Mouse (Mus musculus): Measurements from ENCODE around the gene Dlg2. TPM values are rescaled to one million over a fixed set of nuclear protein-coding genes. Genes with fewer than 3 reads are reported as not detected.

Gene Dlg2
- polyA plus RNA-seq, 1 experiment from 2014 or later: 27.1 TPM

DNA sequence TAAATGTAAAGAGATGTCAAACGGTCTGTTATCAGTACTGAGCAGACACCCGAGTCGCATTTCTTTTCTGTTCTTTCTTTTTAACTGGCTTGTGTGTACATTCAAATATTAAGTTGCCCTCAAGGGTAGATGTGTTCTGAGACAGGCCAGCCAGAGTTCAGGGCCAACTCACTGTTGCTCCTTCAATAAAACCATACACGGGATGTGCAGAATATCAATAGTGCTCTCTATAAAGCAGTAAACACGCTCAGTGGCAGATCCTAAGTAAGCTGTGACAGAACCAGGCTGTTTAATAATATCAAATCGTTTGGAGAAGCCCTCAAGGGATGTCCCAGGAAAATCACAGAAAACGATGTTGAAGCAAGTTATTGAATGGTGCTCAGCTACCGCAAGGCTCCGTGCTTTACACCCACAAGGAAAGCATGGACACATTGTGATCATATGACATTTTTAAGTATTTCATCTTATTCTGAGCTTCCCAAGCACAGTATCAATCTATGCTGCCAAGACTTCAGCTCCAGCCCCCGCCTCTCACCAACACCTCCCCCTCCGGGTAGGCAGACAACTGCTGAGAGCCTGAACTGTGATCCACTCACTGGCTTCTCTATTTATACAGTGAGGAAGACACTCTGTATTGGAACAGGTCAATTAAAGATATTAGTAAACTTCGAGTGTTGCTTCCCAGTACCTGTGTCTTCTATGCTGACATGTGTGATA, 1458.6 kb downstream of the Dlg2 start:
- Histone ChIP-seq H3K4me3 (ENCODE audit: low read depth, low read length) (no peak overlapping the region), H3K27me3 (ENCODE audit: control insufficient read depth, insufficient read depth, low read depth, low read length) (no peaks in the 10 kb centered on the region), H3K9me3 (replicated peaks; ENCODE audit: control insufficient read depth, low read length, poor library complexity, severe bottlenecking) (no peaks in the 10 kb centered on the region), H3K4me1 (ENCODE audit: control insufficient read depth, insufficient read depth, low read length) (0 out of 2 replicates have a peak, but pooled peaks cover 5% of the 10 kb centered on the region), H3K36me3 (ENCODE audit: control insufficient read depth, insufficient read depth, low read length) (no peaks in the 10 kb centered on the region), H3K27ac (ENCODE audit: low read length) (no peak overlapping the region), H3K9ac (ENCODE audit: low read depth, low read length) (no peak overlapping the region), H3K4me2 (ENCODE audit: low read length) (no peak overlapping the region)
- peak; percentile 67 for ATAC-seq
- 48% methylated on average over 12 of the region's 12 CpGs for WGBS

DNA sequence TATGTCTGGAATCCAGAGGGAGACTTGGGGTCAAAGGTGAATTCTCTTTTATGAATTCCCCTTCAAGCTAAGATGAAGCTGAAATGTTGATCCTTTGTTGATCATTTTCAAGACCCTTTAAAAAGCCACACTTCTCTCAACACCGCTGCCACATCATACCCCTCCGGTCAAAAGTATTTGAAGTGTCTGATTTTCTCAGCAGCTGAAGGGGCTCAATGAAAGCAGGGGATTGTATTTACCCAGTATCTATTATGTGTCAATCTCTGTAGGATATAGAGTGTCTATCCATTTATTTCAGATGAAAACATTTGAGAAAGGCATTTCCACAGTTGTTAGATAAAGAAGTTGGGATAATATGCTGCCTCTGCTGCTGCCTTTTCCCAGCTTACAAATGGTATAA, 1459.7 kb downstream of the Dlg2 start:
- peak; percentile 61; the same call in 1 of the 2 replicates for ATAC-seq
- Histone ChIP-seq H3K27me3 (ENCODE audit: control insufficient read depth, insufficient read depth, low read depth, low read length) (no peaks in the 10 kb centered on the region), H3K4me3 (ENCODE audit: low read depth, low read length) (no peak overlapping the region), H3K4me2 (ENCODE audit: low read length) (no peak overlapping the region), H3K36me3 (ENCODE audit: control insufficient read depth, insufficient read depth, low read length) (no peaks in the 10 kb centered on the region), H3K4me1 (ENCODE audit: control insufficient read depth, insufficient read depth, low read length) (0 out of 2 replicates have a peak, but pooled peaks cover 5% of the 10 kb centered on the region), H3K27ac (ENCODE audit: low read length) (no peak overlapping the region), H3K9ac (ENCODE audit: low read depth, low read length) (no peak overlapping the region), H3K9me3 (replicated peaks; ENCODE audit: control insufficient read depth, low read length, poor library complexity, severe bottlenecking) (no peaks in the 10 kb centered on the region)
- WGBS: 15% methylated on average over 2 of the region's 2 CpGs

DNA sequence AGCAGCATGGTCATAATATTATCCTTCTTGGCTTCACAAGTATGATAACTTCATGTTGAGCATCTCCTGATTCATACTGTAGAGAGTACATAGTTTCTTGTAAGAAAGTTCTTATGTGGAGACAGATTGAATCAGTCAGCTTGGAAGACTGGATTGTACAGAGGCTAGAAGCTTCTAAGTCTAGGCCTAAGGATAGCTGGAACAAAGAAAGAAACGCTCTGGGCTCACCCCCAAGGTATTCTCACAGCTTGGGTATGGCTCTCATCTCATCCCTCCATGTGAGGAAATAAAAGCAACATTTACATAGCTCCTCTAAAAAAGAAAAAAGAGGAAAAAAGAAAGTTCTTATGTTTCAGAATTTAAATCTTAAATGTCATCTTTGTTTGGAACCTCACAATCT, 1466.8 kb downstream of the Dlg2 start:
- Histone ChIP-seq H3K9me3 (replicated peaks; ENCODE audit: control insufficient read depth, low read length, poor library complexity, severe bottlenecking) (no peaks in the 10 kb centered on the region), H3K27me3 (ENCODE audit: control insufficient read depth, insufficient read depth, low read depth, low read length) (no peaks in the 10 kb centered on the region), H3K27ac (ENCODE audit: low read length) (no peak overlapping the region), H3K4me1 (ENCODE audit: control insufficient read depth, insufficient read depth, low read length) (no peaks in the 10 kb centered on the region), H3K9ac (ENCODE audit: low read depth, low read length) (no peak overlapping the region), H3K36me3 (ENCODE audit: control insufficient read depth, insufficient read depth, low read length) (no peaks in the 10 kb centered on the region), H3K4me3 (ENCODE audit: low read depth, low read length) (no peak overlapping the region), H3K4me2 (ENCODE audit: low read length) (no peak overlapping the region)
- WGBS: 81% methylated on average over 1 of the region's 1 CpGs
- no peak for ATAC-seq

DNA sequence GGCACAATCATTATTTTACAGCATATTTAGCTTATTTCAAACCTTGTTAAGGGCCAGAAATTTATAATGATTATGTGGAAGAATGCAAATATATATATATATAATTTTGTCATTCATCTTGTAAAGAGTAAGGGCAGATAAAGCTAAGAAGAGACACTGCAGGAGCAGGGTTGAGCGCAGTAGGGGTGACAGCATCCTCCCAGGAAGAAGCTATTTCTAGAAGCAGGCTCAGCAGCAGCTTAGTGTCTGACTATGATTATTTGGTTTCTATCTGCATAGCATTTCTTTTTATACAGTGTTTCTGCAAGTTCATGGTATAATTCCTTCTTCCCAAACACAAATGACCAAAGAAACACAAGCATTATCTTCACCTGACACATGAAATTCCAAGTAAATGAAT, 1479.1 kb downstream of the Dlg2 start:
- Histone ChIP-seq H3K9ac (ENCODE audit: low read depth, low read length) (no peak overlapping the region), H3K4me3 (ENCODE audit: low read depth, low read length) (no peak overlapping the region), H3K4me2 (ENCODE audit: low read length) (no peak overlapping the region), H3K27ac (ENCODE audit: low read length) (no peak overlapping the region), H3K36me3 (ENCODE audit: control insufficient read depth, insufficient read depth, low read length) (no peaks in the 10 kb centered on the region), H3K4me1 (ENCODE audit: control insufficient read depth, insufficient read depth, low read length) (no peaks in the 10 kb centered on the region), H3K9me3 (replicated peaks; ENCODE audit: control insufficient read depth, low read length, poor library complexity, severe bottlenecking) (no peaks in the 10 kb centered on the region), H3K27me3 (ENCODE audit: control insufficient read depth, insufficient read depth, low read depth, low read length) (no peaks in the 10 kb centered on the region)
- 90% methylated on average over 1 of the region's 1 CpGs for WGBS
- ATAC-seq: no peak

DNA sequence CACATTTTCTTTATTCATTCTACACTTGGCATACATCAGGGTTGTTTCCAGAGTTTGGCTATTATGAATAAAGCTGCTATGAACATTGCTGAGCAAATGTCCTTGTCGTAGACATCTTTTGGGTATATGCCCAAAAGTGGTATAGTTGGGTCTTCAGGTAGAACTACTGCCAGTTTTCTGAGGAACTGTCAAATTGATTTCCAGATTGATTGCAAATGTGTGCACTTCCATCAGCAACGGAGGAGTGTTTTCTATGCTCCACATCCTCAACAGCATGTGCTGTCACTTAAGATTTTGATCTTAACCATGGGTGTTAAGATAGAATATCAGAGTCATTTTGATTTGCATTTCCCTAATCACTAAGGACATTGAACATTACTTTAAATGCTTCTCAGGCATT, 1486.5 kb downstream of the Dlg2 start:
- H3K9ac ChIP-seq (ENCODE audit: low read depth, low read length): no peak overlapping the region
- 84% methylated on average over 2 of the region's 2 CpGs for WGBS
- H3K27me3 ChIP-seq (ENCODE audit: control insufficient read depth, insufficient read depth, low read depth, low read length): no peaks in the 10 kb centered on the region
- H3K27ac ChIP-seq (ENCODE audit: low read length): no peak overlapping the region
- no peaks in the 10 kb centered on the region for H3K4me1 ChIP-seq (ENCODE audit: control insufficient read depth, insufficient read depth, low read length)
- H3K4me2 ChIP-seq (ENCODE audit: low read length): no peak overlapping the region
- no peak for ATAC-seq
- no peaks in the 10 kb centered on the region for H3K9me3 ChIP-seq (replicated peaks; ENCODE audit: control insufficient read depth, low read length, poor library complexity, severe bottlenecking)
- no peak overlapping the region for H3K4me3 ChIP-seq (ENCODE audit: low read depth, low read length)
- no peaks in the 10 kb centered on the region for H3K36me3 ChIP-seq (ENCODE audit: control insufficient read depth, insufficient read depth, low read length)

DNA sequence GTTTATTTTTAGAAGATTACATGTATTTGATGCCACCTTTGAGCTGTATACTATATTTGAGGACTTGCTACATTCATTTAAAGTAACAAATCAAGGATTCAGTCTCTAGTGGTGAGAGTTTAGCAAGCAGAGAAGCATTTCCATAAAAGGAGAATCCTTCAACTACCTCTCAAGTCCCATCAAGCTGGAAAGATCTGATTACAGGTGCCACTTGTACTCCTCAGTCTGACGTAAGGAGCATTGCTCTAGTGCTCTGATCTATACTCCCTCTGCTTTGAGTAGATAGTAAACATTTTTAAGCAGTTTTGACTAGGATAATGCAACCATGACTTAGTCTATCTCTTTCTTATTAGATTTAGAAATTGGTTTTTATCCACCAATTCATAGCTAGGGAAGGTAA, 1496.5 kb downstream of the Dlg2 start:
- no peak overlapping the region for H3K9ac ChIP-seq (ENCODE audit: low read depth, low read length)
- ATAC-seq: no peak
- WGBS: 67% methylated on average over 1 of the region's 1 CpGs
- no peak overlapping the region for H3K4me3 ChIP-seq (ENCODE audit: low read depth, low read length)
- H3K27me3 ChIP-seq (ENCODE audit: control insufficient read depth, insufficient read depth, low read depth, low read length): no peaks in the 10 kb centered on the region
- H3K9me3 ChIP-seq (replicated peaks; ENCODE audit: control insufficient read depth, low read length, poor library complexity, severe bottlenecking): no peaks in the 10 kb centered on the region
- no peaks in the 10 kb centered on the region for H3K4me1 ChIP-seq (ENCODE audit: control insufficient read depth, insufficient read depth, low read length)
- no peaks in the 10 kb centered on the region for H3K36me3 ChIP-seq (ENCODE audit: control insufficient read depth, insufficient read depth, low read length)
- H3K4me2 ChIP-seq (ENCODE audit: low read length): no peak overlapping the region
- H3K27ac ChIP-seq (ENCODE audit: low read length): no peak overlapping the region

DNA sequence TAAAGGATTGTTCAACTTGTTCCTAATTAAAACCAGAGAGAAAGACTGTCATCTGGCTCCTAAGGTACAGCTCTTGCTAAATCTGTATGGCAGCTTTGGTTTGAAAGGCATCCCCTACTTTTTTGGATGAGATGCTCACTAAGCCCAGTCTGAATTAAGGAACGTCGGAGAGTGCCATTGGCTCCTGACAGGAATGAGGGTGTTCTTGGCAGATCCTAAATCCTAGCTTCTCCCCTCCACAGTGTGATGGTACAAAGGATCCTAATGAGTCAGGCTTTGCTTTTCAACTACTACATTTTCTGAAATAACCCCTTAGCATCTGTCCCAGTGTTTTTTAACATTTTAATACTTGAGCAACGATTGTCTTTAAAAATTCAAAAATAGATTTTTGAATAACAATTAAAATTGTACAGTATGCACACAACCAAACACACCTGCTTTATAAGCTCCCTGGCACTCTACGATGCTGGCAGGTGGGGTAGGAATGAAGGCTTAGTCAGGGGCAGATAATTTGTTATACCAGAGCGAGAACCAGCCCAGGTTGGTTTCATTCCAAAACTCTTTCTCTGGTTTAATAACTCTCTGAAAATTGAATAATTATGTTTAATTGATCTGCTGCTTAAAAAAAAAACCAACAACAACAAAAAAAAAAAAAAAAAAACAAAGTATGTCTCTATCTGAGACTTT, 1527.4 kb downstream of the Dlg2 start:
- H3K9ac ChIP-seq (ENCODE audit: low read depth, low read length): no peak overlapping the region
- H3K36me3 ChIP-seq (ENCODE audit: control insufficient read depth, insufficient read depth, low read length): no peaks in the 10 kb centered on the region
- H3K4me3 ChIP-seq (ENCODE audit: low read depth, low read length): no peak overlapping the region
- no peak overlapping the region for H3K4me2 ChIP-seq (ENCODE audit: low read length)
- 88% methylated on average over 5 of the region's 5 CpGs for WGBS
- no peaks in the 10 kb centered on the region for H3K27me3 ChIP-seq (ENCODE audit: control insufficient read depth, insufficient read depth, low read depth, low read length)
- no peak for ATAC-seq
- no peak overlapping the region for H3K27ac ChIP-seq (ENCODE audit: low read length)
- no peaks in the 10 kb centered on the region for H3K4me1 ChIP-seq (ENCODE audit: control insufficient read depth, insufficient read depth, low read length)
- no peaks in the 10 kb centered on the region for H3K9me3 ChIP-seq (replicated peaks; ENCODE audit: control insufficient read depth, low read length, poor library complexity, severe bottlenecking)

DNA sequence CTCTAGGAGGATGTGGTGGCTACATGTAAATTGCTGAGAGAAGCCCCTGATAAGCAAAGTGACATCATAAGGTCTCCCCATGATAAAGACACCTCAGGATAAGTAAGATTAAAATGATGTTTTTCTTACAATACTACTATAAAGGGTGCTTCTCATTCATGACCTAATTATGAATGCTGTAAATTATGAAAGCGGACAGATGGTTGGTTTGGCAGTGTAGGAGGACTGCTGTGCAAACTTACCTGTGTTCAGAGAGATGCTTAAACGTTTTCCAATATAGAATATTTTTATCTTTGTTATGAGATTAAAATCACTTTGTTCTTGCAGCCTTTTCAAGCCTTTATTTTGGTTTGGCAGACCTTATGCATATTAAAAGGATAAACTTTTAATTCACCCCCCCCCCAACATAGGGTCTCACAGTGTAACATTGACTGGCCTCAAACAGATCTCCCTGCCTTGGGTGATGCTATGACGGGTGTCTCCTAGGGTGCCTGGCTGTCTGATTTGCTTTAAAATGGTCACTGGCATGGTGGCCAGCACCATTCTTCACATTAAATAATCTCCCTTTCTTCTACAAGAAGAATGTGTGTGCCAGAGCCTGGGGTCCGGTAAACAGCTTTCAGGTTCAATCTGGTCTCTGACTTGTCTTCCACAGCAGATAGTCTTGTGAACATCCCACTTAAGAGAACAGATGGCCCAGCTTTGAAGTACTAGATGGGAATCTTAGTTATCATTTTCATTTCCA, 1529.4 kb downstream of the Dlg2 start:
- Histone ChIP-seq H3K9me3 (replicated peaks; ENCODE audit: control insufficient read depth, low read length, poor library complexity, severe bottlenecking) (no peaks in the 10 kb centered on the region), H3K36me3 (ENCODE audit: control insufficient read depth, insufficient read depth, low read length) (no peaks in the 10 kb centered on the region), H3K4me2 (ENCODE audit: low read length) (no peak overlapping the region), H3K27ac (ENCODE audit: low read length) (no peak overlapping the region), H3K4me1 (ENCODE audit: control insufficient read depth, insufficient read depth, low read length) (no peaks in the 10 kb centered on the region), H3K4me3 (ENCODE audit: low read depth, low read length) (no peak overlapping the region), H3K27me3 (ENCODE audit: control insufficient read depth, insufficient read depth, low read depth, low read length) (no peaks in the 10 kb centered on the region), H3K9ac (ENCODE audit: low read depth, low read length) (no peak overlapping the region)
- WGBS: 66% methylated on average over 4 of the region's 4 CpGs
- no peak for ATAC-seq

DNA sequence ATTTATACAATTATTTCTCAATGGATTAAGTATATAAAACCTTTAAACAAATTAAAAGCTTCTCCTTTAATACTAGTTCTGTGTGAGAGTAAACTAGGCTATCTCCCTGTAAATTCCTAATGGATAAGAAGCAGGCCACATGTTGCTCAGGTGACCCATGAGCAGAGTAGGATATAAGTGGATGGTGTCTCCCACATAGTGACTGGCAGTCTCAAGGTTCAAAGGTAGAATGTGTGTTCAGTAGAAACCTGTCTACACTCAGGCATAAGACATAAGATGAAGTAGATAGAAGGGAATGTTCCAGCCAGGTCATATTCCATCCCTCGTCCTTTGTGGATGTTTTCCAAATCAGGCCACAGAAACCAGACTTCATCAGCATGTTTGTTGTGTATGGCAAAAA, 1532.2 kb downstream of the Dlg2 start:
- Histone ChIP-seq H3K27me3 (ENCODE audit: control insufficient read depth, insufficient read depth, low read depth, low read length) (no peaks in the 10 kb centered on the region), H3K36me3 (ENCODE audit: control insufficient read depth, insufficient read depth, low read length) (no peaks in the 10 kb centered on the region), H3K4me3 (ENCODE audit: low read depth, low read length) (no peak overlapping the region), H3K9ac (ENCODE audit: low read depth, low read length) (no peak overlapping the region), H3K27ac (ENCODE audit: low read length) (no peak overlapping the region), H3K9me3 (replicated peaks; ENCODE audit: control insufficient read depth, low read length, poor library complexity, severe bottlenecking) (no peaks in the 10 kb centered on the region), H3K4me1 (ENCODE audit: control insufficient read depth, insufficient read depth, low read length) (no peaks in the 10 kb centered on the region), H3K4me2 (ENCODE audit: low read length) (no peak overlapping the region)
- 91% methylated on average over 1 of the region's 1 CpGs for WGBS
- ATAC-seq: no peak

Measured in midbrain, embryonic 16.5 days (tissue).